Mouse (Mus musculus) ovary, adult 18-20 months (tissue): ENCODE data around the gene Yy1.

Experiments
- DNase-seq: peaks from one replicate; pipeline ENCODE4 v3.0.0; 2022; ENCODE audit warnings: low spot score, mixed read lengths

The Yy1 gene

GRCm38 (mm10) chr12:108792546-108793452 lies at the start of gene Yy1:
Gene Yy1 (plus strand): TSS chr12:108792973.
- peak; percentile 98 for DNase-seq

GRCm38 (mm10) chr12:108745990-108746389 lies 46.8 kb upstream of the Yy1 start:
- DNase-seq, result no peak

GRCm38 (mm10) chr12:108749019-108749418 lies 43.8 kb upstream of the Yy1 start:
- no peak for DNase-seq

GRCm38 (mm10) chr12:108749454-108749853 lies 43.3 kb upstream of the Yy1 start:
- DNase-seq, result no peak

- DNase-seq, result no peak
Observed at GRCm38 (mm10) chr12:108750226-108750625, 42.5 kb upstream of the Yy1 start.

GRCm38 (mm10) chr12:108751790-108752189 lies 41.0 kb upstream of the Yy1 start:
- no peak for DNase-seq

GRCm38 (mm10) chr12:108755141-108755540 lies 37.6 kb upstream of the Yy1 start:
- DNase-seq, result no peak

GRCm38 (mm10) chr12:108756611-108757010 lies 36.2 kb upstream of the Yy1 start:
- no peak for DNase-seq

GRCm38 (mm10) chr12:108757717-108758257 lies 35.0 kb upstream of the Yy1 start:
- DNase-seq, result peak; percentile 92

- DNase-seq, result no peak
Observed at GRCm38 (mm10) chr12:108758273-108758672, 34.5 kb upstream of the Yy1 start.

GRCm38 (mm10) chr12:108758682-108759081 lies 34.1 kb upstream of the Yy1 start:
- DNase-seq, result no peak

- DNase-seq, result no peak
Observed at GRCm38 (mm10) chr12:108759266-108759665, 33.5 kb upstream of the Yy1 start.

- no peak for DNase-seq
Observed at GRCm38 (mm10) chr12:108760016-108760415, 32.8 kb upstream of the Yy1 start.

GRCm38 (mm10) chr12:108760500-108761020 lies 32.2 kb upstream of the Yy1 start:
- no peak for DNase-seq

GRCm38 (mm10) chr12:108761209-108761608 lies 31.6 kb upstream of the Yy1 start:
- no peak for DNase-seq

- DNase-seq, result no peak
Observed at GRCm38 (mm10) chr12:108761665-108762064, 31.1 kb upstream of the Yy1 start.

GRCm38 (mm10) chr12:108763057-108763796 lies 29.5 kb upstream of the Yy1 start:
- DNase-seq, result no peak

- DNase-seq, result no peak
Observed at GRCm38 (mm10) chr12:108764917-108765678, 27.7 kb upstream of the Yy1 start.

GRCm38 (mm10) chr12:108765751-108766221 lies 27.0 kb upstream of the Yy1 start:
- DNase-seq, result peak; percentile 51

- no peak for DNase-seq
Observed at GRCm38 (mm10) chr12:108766316-108766715, 26.5 kb upstream of the Yy1 start.

GRCm38 (mm10) chr12:108766866-108767265 lies 25.9 kb upstream of the Yy1 start:
- DNase-seq, result no peak
